Mouse (Mus musculus) cerebellum, adult 11-12 months (tissue): Measurements from ENCODE around the gene Lrp6.

Source experiments
- DNase-seq: peaks from one replicate; pipeline ENCODE4 v3.0.0; 2022

Gene Lrp6

DNA sequence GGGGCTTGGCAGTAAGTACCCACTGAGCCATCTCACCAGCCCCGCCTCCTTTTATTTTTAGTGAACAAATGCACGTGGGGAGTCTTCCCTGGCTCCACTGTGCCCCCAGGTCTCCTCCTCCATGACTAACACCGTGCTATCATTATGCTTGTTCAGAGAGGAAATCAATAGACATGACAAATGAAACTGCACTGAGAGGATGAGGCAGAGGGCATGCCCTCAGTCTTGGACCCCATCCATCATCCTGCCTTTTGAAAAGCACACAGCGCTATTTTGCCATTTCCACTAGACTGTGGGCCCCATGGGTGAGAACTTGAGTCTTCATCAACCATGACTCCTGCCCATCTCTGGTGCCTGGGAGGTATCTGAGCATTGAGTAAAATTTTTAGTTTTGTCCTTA lies 135.2 kb downstream of the Lrp6 start:
- DNase-seq = no peak

DNA sequence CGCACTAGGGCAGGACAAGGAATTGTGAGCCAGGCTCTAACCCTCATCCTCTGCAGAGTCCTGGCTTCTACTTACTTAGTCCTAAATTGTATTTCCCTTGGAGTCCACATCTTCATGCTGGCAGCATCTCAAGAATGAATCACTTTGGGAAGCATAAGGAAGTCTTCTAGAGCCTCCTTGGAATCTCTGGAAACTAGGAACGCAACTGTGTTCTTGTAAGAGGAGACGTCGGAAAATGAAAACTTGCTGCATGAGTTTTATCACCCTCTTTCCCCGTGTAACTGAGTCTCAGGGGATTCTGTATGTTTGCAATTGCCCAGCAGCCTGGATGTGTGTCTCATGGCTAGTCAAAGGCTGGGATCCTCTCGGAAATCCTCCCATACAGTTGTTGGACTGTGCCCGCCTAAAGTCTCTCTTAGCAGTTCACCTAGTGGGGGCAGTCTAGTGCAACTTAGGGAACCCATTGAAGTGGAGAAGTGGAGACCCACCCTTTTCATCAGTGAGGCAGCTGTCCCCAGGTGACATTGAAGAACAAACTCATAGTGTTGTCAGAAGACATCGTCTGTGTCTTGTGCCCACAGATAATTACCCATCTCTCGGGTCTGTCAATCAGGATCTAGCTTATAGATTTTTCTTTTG lies 136.5 kb downstream of the Lrp6 start:
- DNase-seq = no peak

DNA sequence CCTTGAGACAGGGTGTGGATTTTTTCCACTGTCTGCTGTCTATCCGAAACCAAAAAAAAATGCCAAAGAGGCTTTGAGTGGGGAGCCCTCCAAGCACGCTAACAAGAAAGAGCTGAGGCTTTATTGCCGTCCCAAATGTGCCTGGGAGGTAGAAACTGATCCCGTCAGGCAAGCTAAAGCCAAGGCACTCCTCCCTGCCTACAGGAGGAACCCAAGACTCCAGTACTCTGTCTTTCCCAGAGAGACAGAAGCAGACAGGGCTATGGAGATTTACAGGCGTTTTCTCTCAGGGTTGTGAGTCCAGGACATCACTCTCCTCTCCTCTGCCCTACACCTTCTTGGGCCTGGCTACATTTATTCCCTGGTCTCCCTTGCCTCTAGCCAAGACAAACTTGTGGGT lies 138.3 kb downstream of the Lrp6 start:
- no peak for DNase-seq

DNA sequence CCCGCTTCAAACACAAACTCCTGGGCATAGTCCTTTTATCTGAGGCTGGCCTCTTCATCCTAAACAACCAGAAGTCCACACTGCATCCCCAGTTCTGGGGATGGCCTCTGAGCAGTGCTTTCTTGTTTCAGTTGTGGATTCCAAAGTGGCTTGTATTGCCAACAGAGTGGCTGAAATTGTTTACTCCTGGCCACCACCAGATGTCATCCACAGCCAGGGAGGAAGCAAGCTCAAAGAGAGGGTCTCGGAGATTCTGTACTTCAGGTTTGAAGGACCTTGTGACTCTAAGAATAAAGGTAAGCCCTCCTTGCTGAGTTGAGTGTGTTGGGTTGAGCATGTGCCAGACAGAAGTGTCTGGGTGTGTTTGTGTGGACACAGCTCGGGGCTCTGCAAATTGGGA lies 139.6 kb downstream of the Lrp6 start:
- no peak for DNase-seq

DNA sequence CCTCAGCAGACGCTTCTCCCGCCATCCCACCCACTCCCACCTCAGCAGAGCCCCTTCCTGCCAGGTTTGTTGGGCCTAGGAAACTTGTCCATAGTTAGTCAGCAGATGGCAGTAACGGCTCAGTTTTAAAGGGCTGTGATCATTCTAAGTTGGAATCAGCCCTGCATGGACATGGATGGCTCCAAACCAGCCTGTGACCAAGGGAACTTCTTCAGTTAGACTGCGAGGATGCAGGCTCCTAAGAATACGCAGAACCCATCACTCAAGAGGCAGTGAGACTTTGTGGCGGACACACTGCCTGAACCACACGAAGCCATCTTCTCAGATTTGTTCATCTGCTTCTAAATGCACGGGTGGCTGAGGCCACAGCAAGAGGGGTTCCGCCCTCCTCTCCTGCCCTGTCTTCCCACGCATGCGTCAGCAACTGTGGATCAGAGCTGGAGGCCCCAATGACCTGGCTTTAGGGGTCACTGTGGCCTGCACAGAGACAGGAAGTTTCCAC lies 141.5 kb downstream of the Lrp6 start:
- peak; percentile 40 for DNase-seq

DNA sequence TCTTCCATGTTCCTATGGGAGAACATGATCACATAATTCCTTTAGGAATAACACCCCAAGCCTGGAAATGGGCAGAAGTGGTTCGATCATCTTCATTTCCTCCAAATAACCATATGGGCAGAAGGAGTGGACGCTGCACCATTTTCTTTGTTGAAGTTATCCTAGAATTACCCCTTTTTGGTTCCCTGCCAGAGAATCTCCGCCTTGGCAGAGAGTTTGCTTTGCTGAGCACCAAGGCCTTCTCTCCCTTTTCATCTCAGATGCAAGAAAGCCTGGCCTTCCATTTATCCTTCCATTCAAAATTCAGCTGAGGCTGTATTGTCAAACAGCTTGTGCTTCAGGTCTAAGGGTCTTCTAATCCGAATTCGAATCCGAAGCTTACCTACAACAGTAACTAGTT lies 144.8 kb downstream of the Lrp6 start:
- DNase-seq = no peak

DNA sequence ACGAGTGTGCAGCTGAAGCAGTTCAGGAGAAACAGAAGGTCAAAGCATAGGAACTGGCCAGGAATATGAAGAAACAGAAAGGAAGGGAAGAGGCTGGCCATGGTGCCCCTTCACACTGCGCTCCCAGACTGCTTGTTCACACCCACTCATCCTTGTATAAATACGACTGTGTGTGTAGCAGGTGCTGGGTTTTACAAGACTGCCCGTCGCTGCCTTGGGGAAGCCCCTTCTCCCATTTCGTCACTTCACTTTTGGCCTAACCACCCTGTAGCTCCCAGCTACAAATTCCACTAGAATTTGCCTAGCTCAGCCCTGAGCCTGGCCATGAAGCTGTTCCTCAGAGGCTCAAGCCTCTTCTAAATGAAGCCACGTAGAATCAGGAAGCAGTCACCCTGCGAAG lies 146.4 kb downstream of the Lrp6 start:
- DNase-seq = no peak

DNA sequence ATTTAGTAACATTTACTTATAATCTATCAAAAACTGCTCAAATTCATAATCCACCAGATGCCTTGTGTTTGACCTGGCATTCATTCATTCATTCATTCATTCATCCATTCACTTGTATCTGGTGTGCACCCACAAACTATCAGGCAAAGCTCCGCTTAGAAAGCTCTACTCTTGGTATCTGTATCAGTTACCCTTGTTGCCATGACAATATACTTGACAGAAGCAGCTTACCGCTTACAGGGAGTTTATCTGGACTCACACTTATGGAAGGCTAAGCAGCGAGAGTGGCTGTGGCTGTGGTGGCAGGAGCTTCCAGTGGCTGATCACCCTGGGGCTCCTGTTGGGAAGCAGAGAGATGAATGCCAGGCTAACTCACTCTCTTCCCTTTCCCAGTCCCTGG lies 148.9 kb downstream of the Lrp6 start:
- DNase-seq = no peak

DNA sequence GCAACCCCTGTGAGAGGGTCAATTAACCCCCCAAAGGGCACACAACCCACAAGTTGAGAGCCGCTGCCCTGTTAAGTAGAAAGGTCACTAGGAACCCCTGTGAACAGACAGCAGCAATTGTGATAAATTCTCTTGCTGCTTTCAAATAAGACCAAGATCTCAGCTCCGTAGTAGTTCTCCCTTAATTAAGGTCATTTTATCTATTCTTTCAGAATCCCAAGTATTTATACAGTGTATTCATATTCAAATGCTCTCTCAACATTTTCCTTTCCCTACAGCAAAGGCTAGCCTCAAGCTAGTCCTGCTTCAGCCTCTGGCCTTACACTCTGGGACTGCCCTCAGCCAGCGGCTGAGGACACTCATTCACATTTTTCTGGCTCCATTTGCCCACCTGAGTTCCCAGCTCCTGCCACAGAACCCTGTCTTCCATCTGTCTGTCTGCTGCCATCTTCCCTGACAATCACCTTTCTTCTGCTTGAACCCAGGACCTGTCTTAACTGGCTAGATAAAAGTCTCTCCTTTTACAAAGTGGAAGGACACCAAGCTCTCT lies 150.1 kb downstream of the Lrp6 start:
- no peak for DNase-seq

DNA sequence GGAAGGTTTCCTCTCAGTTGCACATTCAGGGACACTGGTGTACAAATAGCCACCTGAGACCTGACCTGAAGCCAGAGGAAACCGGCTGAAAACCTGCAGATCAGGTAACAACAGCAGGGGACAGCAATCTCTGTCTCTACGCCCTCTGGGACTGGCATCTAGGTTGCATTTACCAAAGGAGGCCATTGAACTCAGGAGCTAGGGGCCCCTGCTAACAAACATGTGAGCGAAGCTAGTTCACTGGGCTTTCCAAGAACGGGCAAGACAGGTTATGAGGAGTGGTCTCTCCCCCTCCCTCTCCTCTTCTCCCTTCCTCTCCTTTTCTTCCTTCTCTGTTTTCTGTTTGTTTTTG lies 152.3 kb downstream of the Lrp6 start:
- DNase-seq = no peak

DNA sequence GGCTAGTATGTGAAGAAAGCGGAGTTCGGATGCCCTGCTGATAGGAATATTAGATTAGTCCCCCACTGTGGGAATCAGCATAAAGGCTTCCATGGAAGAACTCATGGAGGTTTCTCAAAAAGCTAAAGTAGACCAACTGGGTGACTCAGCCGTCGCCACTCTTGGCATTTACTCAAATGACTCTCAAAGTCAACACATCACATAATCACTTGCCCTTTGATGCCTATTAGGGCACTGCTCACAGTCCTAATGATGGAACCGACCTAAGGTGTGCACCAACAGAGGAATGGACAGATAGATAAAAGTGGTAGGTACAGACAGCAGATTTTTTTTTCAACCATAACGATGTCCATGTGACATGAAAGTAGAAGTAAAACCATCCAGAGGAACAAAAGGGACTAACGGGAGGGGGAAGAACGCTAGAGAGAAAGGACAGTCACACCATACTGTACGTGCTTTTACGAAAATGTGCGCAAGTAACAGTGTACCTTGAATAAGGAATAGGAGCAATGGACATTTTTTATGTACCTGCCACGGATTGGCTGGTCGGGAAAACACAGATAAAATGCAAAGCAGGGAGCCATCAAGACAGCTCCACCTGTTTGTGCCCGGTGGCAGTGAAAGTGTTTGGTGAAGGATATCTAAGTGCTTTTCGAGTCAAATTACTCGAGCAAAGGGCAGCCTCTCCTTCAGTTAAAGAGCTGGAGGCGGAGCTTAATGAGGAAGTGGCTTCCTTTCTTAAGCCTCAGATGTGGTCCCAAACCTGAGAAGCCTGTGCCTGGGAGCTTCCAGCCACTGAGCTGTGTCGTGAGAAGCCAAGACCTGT lies 152.8 kb downstream of the Lrp6 start:
- DNase-seq = no peak

DNA sequence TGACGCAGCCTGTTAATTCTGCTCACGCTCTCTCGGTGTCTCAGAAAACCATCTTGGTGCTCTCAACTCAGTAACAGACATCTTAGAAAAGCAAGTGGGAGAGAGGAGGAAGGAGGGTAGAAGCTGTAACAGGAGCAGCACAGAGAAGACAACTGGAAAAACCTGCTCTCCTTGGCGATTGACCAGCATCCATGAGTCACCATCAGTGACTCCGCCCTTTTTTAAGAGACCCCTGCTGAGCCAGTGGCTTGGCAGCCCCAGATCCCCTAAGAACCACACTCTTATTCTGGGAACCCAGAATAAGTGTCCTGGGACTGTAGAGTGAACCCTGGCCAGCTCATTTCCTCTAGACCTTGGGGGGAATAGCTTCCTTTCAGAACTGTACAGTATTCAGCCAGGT lies 159.5 kb downstream of the Lrp6 start:
- no peak for DNase-seq

DNA sequence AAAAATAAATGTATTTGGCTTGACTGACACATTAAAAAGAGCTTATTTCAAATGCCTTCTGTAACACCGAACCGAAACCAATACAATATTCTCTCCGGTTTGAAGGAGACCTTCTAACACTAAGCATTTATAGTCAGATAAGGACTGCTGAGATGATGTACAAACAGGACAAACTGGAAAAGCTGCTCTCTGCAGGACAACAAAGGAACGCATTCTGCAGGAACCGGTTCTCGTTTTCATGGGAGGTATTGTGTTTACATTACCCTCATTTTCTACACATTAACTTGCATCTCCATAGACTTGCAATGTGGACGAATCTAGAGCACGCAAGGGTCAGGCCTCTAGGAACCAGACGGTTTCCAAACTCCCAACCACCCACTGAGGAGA lies 163.1 kb downstream of the Lrp6 start:
- no peak for DNase-seq

DNA sequence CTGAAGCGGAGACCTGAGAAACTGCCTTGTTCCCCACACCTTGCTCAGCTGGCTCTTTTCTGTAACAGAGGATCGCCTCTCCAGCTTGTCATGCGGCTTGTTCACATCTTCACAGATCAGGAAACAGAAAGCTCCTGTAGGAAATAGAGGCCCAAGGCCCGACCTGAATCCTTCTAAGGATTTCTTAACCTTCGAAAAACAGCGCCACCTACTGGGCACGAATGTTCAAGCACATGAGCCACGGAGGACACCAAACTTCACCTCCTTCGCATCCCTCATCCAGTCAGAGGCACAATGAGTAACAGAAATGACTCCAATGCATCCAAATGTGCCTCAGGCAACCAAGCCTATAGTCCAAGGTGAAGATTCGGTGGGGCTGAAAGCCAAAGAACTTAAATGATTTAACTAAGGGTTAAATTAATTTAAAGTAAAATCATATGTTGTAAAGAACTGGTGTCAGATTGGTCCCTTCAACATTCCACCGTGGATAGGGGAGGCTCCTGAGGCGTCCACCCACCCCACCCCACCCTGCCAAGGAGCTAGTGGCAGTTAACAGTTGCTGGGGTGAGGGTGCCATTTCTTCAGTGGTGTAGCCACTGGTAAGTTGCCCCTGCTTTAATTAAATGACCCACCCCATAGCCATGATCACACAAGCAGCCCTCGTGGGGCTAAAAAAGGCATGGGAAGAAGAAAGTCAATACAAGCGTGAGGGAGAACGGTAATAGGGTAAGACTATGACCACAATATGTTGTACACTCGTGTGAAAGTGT lies 163.7 kb downstream of the Lrp6 start:
- no peak for DNase-seq
